Mouse (Mus musculus) B cell, adult 2 months (primary cell): ENCODE measurements around the gene Zfp950.

Experiments used
- DNase-seq, 2 experiments: peaks; one replicate each; pipeline ENCODE4 v3.0.0; 2022

The Zfp950 gene

GRCm38 (mm10) chr19:61056783-61057410 lies 83.7 kb downstream of the Zfp950 start:
- DNase-seq = peak; percentile 32 to 51

- no peak for DNase-seq
Measured at GRCm38 (mm10) chr19:61052786-61053185, 87.9 kb downstream of the Zfp950 start.

GRCm38 (mm10) chr19:61052008-61052407 lies 88.6 kb downstream of the Zfp950 start:
- no peak for DNase-seq

- DNase-seq = no peak
Measured at GRCm38 (mm10) chr19:61051151-61051550, 89.5 kb downstream of the Zfp950 start.

- no peak for DNase-seq
Measured at GRCm38 (mm10) chr19:61049413-61049812, 91.2 kb downstream of the Zfp950 start.

- no peak for DNase-seq
Measured at GRCm38 (mm10) chr19:61048646-61049045, 92.0 kb downstream of the Zfp950 start.

- no peak for DNase-seq
Measured at GRCm38 (mm10) chr19:61039151-61039550, 101.5 kb downstream of the Zfp950 start.

- no peak for DNase-seq
Measured at GRCm38 (mm10) chr19:61031570-61031969, 109.1 kb downstream of the Zfp950 start.

GRCm38 (mm10) chr19:61021939-61022566 lies 118.6 kb downstream of the Zfp950 start:
- DNase-seq = no peak

GRCm38 (mm10) chr19:61021502-61021901 lies 119.1 kb downstream of the Zfp950 start:
- DNase-seq = no peak

GRCm38 (mm10) chr19:61017477-61018266 lies 123.0 kb downstream of the Zfp950 start:
- no peak for DNase-seq

GRCm38 (mm10) chr19:61009266-61009665 lies 131.4 kb downstream of the Zfp950 start:
- no peak for DNase-seq
